In the genomic region with DNA sequence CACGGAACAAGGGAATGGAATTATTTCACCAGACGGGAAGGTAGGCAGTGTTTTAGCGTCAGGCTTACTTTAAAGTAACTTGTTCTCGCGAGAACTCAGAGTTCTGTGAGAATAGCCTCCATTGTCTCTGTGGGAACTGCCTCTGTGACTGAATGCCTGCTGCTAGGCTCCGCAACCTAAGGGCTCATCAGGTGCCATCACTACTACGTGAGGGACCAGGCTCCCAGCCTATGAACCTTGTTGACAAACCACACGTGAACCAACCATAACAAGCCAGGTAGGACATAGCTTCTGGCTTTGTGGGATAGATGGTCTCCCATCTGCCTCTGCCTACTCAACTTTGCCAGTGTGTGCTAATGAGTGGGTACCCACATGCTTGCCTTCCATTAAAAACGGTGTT, we compare ENCODE assay signal across 26 mouse cellular contexts.
"Had no signal": no experiment of that assay in that cellular context is flagged by ENCODE, and none has a peak within 500 bp of the region (broad histone marks: within the 10 kb centered on the region; RNA-seq: fewer than 3 reads in every experiment).

No protein-coding gene starts in this region.

- H3K4me1 ChIP-seq: embryonic facial prominence, embryonic 12.5 days; embryonic facial prominence, embryonic 15.5 days; forebrain, embryonic 15.5 days had no signal

- H3K36me3 ChIP-seq: embryonic facial prominence, embryonic 10.5 days; embryonic facial prominence, embryonic 12.5 days; embryonic facial prominence, embryonic 13.5 days; embryonic facial prominence, embryonic 15.5 days; forebrain, embryonic 10.5 days; forebrain, embryonic 12.5 days; forebrain, embryonic 15.5 days had no signal

- H3K27me3 ChIP-seq: embryonic facial prominence, embryonic 12.5 days; embryonic facial prominence, embryonic 13.5 days; embryonic facial prominence, embryonic 15.5 days; forebrain, embryonic 12.5 days; forebrain, embryonic 13.5 days; forebrain, embryonic 15.5 days had no signal

- H3K4me3 ChIP-seq: embryonic facial prominence, embryonic 10.5 days; embryonic facial prominence, embryonic 12.5 days; embryonic facial prominence, embryonic 13.5 days; embryonic facial prominence, embryonic 15.5 days; erythroblast, embryonic 14.5 days; forebrain, embryonic 10.5 days; forebrain, embryonic 12.5 days; forebrain, embryonic 13.5 days; forebrain, embryonic 15.5 days; gastrocnemius, adult 2 months; heart, adult 2 months had no signal

- DNase-seq: cerebellum, adult 8-10 months; cerebellum, adult 9-10 months; cerebellum, adult 9-11 months; cerebellum, postnatal 10 days; cerebellum, postnatal 14 days; cerebellum, postnatal 25 days; cerebellum, postnatal 36 days; embryo, embryonic 11 days; forebrain, postnatal 0 days; gastrocnemius, adult 2 months; gastrocnemius, postnatal 10 days; gastrocnemius, postnatal 14 days; gastrocnemius, postnatal 25 days; gastrocnemius, postnatal 36 days; heart, adult 11 months; heart, adult 18-20 months; heart, adult 2 months had no signal

- H3K27ac ChIP-seq: embryonic facial prominence, embryonic 10.5 days; embryonic facial prominence, embryonic 12.5 days; embryonic facial prominence, embryonic 13.5 days; embryonic facial prominence, embryonic 15.5 days; forebrain, embryonic 10.5 days; forebrain, embryonic 12.5 days; forebrain, embryonic 13.5 days; forebrain, embryonic 15.5 days; gastrocnemius, adult 2 months; heart, adult 2 months had no signal
